Mouse (Mus musculus) CH12.LX (cell line): ENCODE measurements around the gene Ankrd49. TPM values are rescaled to one million over a fixed set of nuclear protein-coding genes. Genes with fewer than 3 reads are reported as not detected.

Experiments used
- DNase-seq: peaks from one replicate; pipeline ENCODE4 v3.0.0-alpha.2; 2013; ENCODE audit errors: extremely low read depth
- H3K27ac ChIP-seq: 2 replicates; pipeline ENCODE4 v1.5.1; 2012; ENCODE audit warnings: low read depth, mild to moderate bottlenecking, control low read depth, moderate library complexity; ENCODE audit not compliant: insufficient read depth
- H3K27me3 ChIP-seq: replicated peaks from 2 replicates; pipeline ENCODE3; 2012; ENCODE audit warnings: inconsistent platforms
- H3K36me3 ChIP-seq, 2 experiments: replicated peaks in 1 of 2; 2 replicates each; pipeline versions ENCODE3 to v1.6.1; 2012; ENCODE audit warnings: inconsistent platforms in 1 of 2, low read length in 1 of 2, mild to moderate bottlenecking in 1 of 2, mixed read lengths in 1 of 2, moderate library complexity in 1 of 2; ENCODE audit not compliant: control insufficient read depth in 1 of 2, insufficient read depth in 1 of 2
- H3K4me1 ChIP-seq, 2 experiments: 2 replicates each; pipeline ENCODE4 v1.6.1; 2012; ENCODE audit warnings: inconsistent platforms in 1 of 2, moderate library complexity in 1 of 2; ENCODE audit not compliant: insufficient read depth in 2 of 2, control insufficient read depth in 1 of 2
- H3K4me2 ChIP-seq: 2 replicates; pipeline ENCODE4 v1.6.1; 2012; ENCODE audit warnings: low read depth, mild to moderate bottlenecking, control low read depth; ENCODE audit not compliant: poor library complexity, insufficient read depth, severe bottlenecking
- H3K4me3 ChIP-seq, 3 experiments: fragments of 150-350 bp in 1 of 3; sonication (generic) in 1 of 3; replicated peaks in 1 of 3; 2 replicates each; pipeline versions ENCODE3 to v1.5.1; 2011 to 2012; ENCODE audit warnings: low read depth in 2 of 3, low read length in 2 of 3, mild to moderate bottlenecking in 2 of 3, moderate library complexity in 2 of 3, control low read depth in 1 of 3, improper control_type of control experiment in 1 of 3, inconsistent platforms in 1 of 3, mixed read lengths in 1 of 3; ENCODE audit not compliant: poor library complexity in 1 of 3
- H3K79me2 ChIP-seq: replicated peaks from 2 replicates; pipeline ENCODE4 v1.6.1; 2012; ENCODE audit warnings: mild to moderate bottlenecking, moderate library complexity; ENCODE audit not compliant: control insufficient read depth, poor library complexity, insufficient read depth, severe bottlenecking; ENCODE audit errors: extremely low read depth
- H3K9ac ChIP-seq: 2 replicates; pipeline ENCODE4 v1.6.1; 2012; ENCODE audit warnings: low read depth, mild to moderate bottlenecking, control low read depth, moderate library complexity; ENCODE audit not compliant: insufficient read depth
- H3K9me3 ChIP-seq: replicated peaks from 2 replicates; pipeline ENCODE3; 2012; ENCODE audit warnings: low read length, inconsistent platforms, mixed read lengths
- BHLHE40 ChIP-seq: IDR thresholded peaks from 2 replicates; pipeline ENCODE4 v1.6.1; 2011; ENCODE audit warnings: mild to moderate bottlenecking, low read depth, low read length, improper control_type of control experiment
- CHD2 ChIP-seq: IDR thresholded peaks from 2 replicates; pipeline ENCODE4 v1.6.1; 2011; ENCODE audit warnings: low read length, improper control_type of control experiment
- ELF1 ChIP-seq: IDR thresholded peaks from 2 replicates; pipeline ENCODE4 v1.6.1; 2014; ENCODE audit warnings: low read depth, mild to moderate bottlenecking, inconsistent platforms, low read length, improper control_type of control experiment
- ETS1 ChIP-seq: conservative IDR thresholded peaks from 2 replicates; pipeline ENCODE4 v1.6.1; 2012; ENCODE audit warnings: low read depth, mild to moderate bottlenecking, inconsistent platforms, low read length, improper control_type of control experiment, moderate library complexity
- GABPA ChIP-seq: IDR thresholded peaks from 2 replicates; pipeline ENCODE4 v1.6.1; 2012; ENCODE audit warnings: low read depth, low read length, improper control_type of control experiment, inconsistent platforms; ENCODE audit not compliant: insufficient replicate concordance
- IRF4 ChIP-seq: IDR thresholded peaks from 2 replicates; pipeline ENCODE4 v1.6.1; 2014; ENCODE audit warnings: low read depth, mild to moderate bottlenecking, inconsistent platforms, low read length, improper control_type of control experiment
- MAFK ChIP-seq: IDR thresholded peaks from 2 replicates; pipeline ENCODE4 v1.6.1; 2011; ENCODE audit warnings: low read length, improper control_type of control experiment; ENCODE audit not compliant: insufficient replicate concordance
- MAX ChIP-seq: IDR thresholded peaks from 2 replicates; pipeline ENCODE4 v1.6.1; 2011; ENCODE audit warnings: low read length, improper control_type of control experiment
- MAZ ChIP-seq: IDR thresholded peaks from 2 replicates; pipeline ENCODE4 v1.6.1; 2012; ENCODE audit warnings: low read depth, mild to moderate bottlenecking, inconsistent platforms, low read length, improper control_type of control experiment, moderate library complexity
- NRF1 ChIP-seq: IDR thresholded peaks from 2 replicates; pipeline ENCODE4 v1.6.1; 2014; ENCODE audit warnings: low read depth, mild to moderate bottlenecking, inconsistent platforms, low read length, improper control_type of control experiment, moderate library complexity
- RAD21 ChIP-seq: IDR thresholded peaks from 2 replicates; pipeline ENCODE4 v1.6.1; 2011; ENCODE audit warnings: low read depth, mild to moderate bottlenecking, low read length, improper control_type of control experiment, moderate library complexity
- TBP ChIP-seq: conservative IDR thresholded peaks from 2 replicates; pipeline ENCODE4 v1.6.1; 2011; ENCODE audit warnings: low read depth, low read length, improper control_type of control experiment
- TCF12 ChIP-seq: IDR thresholded peaks from 2 replicates; pipeline ENCODE4 v1.6.1; 2014; ENCODE audit warnings: low read depth, mild to moderate bottlenecking, inconsistent platforms, low read length, improper control_type of control experiment
- USF1 ChIP-seq: IDR thresholded peaks from 2 replicates; pipeline ENCODE4 v1.6.1; 2014; ENCODE audit warnings: low read depth, mild to moderate bottlenecking, inconsistent platforms, low read length, improper control_type of control experiment
- ZMIZ1 ChIP-seq: IDR thresholded peaks from 2 replicates; pipeline ENCODE4 v1.6.1; 2012; ENCODE audit warnings: low read depth, mild to moderate bottlenecking, inconsistent platforms, low read length, improper control_type of control experiment
- dilution Hi-C: fragments of 300-500 bp; cut with MboI; formaldehyde crosslinking; loops from 2 replicates; pipeline ENCODE4 v1.14.3; 2020; ENCODE audit warnings: low sequenced_read_pairs; ENCODE audit not compliant: extremely low pct_unique_long_range_greater_than_20kb, extremely low pct_ligation_motif_present
- in situ Hi-C: fragments of 300-500 bp; cut with MboI; formaldehyde crosslinking; loops from 3 replicates; pipeline ENCODE4 v1.14.3; 2019; ENCODE audit warnings: low sequenced_read_pairs, low pct_ligation_motif_present, low pct_unique_long_range_greater_than_20kb, mixed read lengths
- polyA plus RNA-seq: library from polyadenylated mRNA; unstranded; fragments of >175 nt; gene quantifications from 2 replicates; pipeline ENCODE4 v1.2.1, GENCODE M21; 2012; ENCODE audit warnings: low read depth; ENCODE audit not compliant: insufficient read length
- total RNA-seq, 2 experiments: library from RNA; depleted of rRNA; stranded (reverse); fragments of 300-350 nt in 1 of 2; fragments of >200 nt in 1 of 2; gene quantifications; 2 replicates each; pipeline ENCODE4 v1.2.3; 2012 to 2014

The Ankrd49 gene
- total and polyA plus RNA-seq, 3 experiments, result 33.8 to 62.5 (median 49.6) TPM

DNA sequence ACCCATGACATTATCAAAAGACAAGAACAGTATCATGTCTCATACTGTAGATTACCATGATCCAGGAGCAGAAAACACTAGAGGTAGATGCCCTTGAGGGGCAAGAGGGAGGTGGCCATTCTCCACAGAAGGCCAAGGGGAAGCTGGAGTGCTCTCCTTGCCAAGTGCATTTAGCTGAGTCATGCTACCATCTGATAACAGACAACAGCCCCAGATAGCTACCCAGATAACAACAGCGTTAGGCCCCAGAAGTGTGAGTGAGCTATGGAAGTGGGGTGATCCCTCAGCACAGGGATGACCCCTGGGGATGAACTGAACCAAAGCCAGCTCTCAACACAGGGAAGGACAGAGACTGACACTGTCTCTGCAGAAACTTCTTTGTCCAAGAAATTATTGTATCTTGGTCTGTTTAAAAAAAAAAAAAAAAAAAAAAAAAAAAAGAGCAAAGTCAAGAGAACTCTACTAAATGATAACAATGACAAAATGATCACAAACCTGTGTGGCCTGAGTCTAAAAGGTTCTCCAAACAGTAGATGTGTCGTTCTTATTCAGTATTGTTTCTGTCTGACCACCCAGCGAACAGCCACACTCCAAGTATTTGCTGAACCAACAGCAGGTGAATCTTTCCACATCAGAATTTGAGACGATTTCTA is 45.0 kb downstream of the Ankrd49 start:
- peaks cover 2 to 21% of the 10 kb centered on the region in 2 experiments; a peak in 3 of 4 replicates for H3K4me1 ChIP-seq
- no peak overlapping the region for H3K27ac ChIP-seq
- no peaks in the 10 kb centered on the region for H3K27me3 ChIP-seq
- dilution Hi-C loops (no loop called here), in situ Hi-C loops (no loop called here)
- no peaks in the 10 kb centered on the region for H3K36me3 ChIP-seq
- H3K9ac ChIP-seq, result no peak overlapping the region
- no peak overlapping the region for H3K4me2 ChIP-seq
- no peak overlapping the region for H3K4me3 ChIP-seq
- no peaks in the 10 kb centered on the region for H3K79me2 ChIP-seq
- TF ChIP-seq BHLHE40 (no peak), MAX (no peak), MAFK (no peak), GABPA (no peak)
- DNase-seq, result no peak
- H3K9me3 ChIP-seq, result no peaks in the 10 kb centered on the region

DNA sequence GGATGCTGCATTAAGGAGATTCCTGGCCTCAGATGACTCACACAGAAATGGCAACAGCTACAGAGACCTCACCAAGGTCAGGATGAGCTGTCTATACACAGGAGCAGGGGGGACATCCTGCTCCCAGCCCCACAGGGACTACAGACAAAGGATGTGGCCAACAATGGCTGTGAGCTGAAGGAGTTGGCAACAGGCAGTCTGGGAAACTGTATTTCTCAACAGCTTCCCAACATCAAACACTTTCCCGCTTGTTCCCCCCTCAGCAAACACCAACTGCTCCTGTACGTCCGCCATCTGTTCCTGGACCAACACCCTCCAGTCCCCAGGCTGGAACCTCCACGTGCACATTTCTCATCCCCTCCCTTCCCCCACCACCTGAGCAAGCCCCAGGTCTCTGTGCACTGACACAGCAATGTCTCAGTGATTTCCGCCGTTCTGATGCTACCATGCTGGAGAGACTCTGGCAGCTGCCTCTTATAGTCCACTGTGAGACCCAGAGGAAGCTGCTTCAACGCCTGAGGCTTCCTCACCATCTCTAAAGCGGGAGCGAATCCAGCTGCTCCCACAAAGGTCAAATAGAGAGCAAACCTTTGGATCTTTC is 53.6 kb downstream of the Ankrd49 start:
- no peaks in the 10 kb centered on the region for H3K79me2 ChIP-seq
- no peak overlapping the region for H3K4me3 ChIP-seq
- TF ChIP-seq ELF1 (no peak), NRF1 (no peak), TBP (no peak), TCF12 (no peak), ETS1 (no peak), MAZ (no peak), USF1 (no peak), CHD2 (no peak), RAD21 (no peak), IRF4 (no peak), ZMIZ1 (no peak)
- H3K9ac ChIP-seq, result no peak overlapping the region
- in situ Hi-C loops (no loop called here), dilution Hi-C loops (no loop called here)
- H3K36me3 ChIP-seq, result no peaks in the 10 kb centered on the region
- H3K27ac ChIP-seq, result no peak overlapping the region
- no peak for DNase-seq
- no peak overlapping the region for H3K4me2 ChIP-seq
- H3K27me3 ChIP-seq, result no peaks in the 10 kb centered on the region
- no peaks in the 10 kb centered on the region for H3K9me3 ChIP-seq
- no peaks in the 10 kb centered on the region for H3K4me1 ChIP-seq

Other genes starting within 250 kb of the Ankrd49 start
- gene Amotl1, start 139.8 kb downstream of the Ankrd49 start, total RNA-seq (2012; rRNA removed), result 0.80 and 0.93 TPM in 2 replicates
- 1.2 and 1.5 TPM in 2 replicates for gene Amotl1, start 139.8 kb downstream of the Ankrd49 start, total RNA-seq (2014; rRNA removed)
- gene Amotl1, start 139.8 kb downstream of the Ankrd49 start, polyA plus RNA-seq, result 2.7 and 3.3 TPM in 2 replicates
- 0.04 TPM in 1 of 2 replicates, not detected in the other for gene Piwil4, start 44.1 kb downstream of the Ankrd49 start, total RNA-seq (2012; rRNA removed)
- gene Piwil4, start 44.1 kb downstream of the Ankrd49 start, total RNA-seq (2014; rRNA removed), result not detected in 2 replicates
- gene Piwil4, start 44.1 kb downstream of the Ankrd49 start, polyA plus RNA-seq, result 0.11 TPM in 1 of 2 replicates, not detected in the other
- gene Fut4, start 32.5 kb downstream of the Ankrd49 start, total RNA-seq (2012; rRNA removed), result not detected in 2 replicates
- gene Fut4, start 32.5 kb downstream of the Ankrd49 start, total RNA-seq (2014; rRNA removed), result not detected in 2 replicates
- not detected in 2 replicates for gene Fut4, start 32.5 kb downstream of the Ankrd49 start, polyA plus RNA-seq
- not detected in 2 replicates for gene 1700012B09Rik, start 13.8 kb downstream of the Ankrd49 start, total RNA-seq (2012; rRNA removed)
- gene 1700012B09Rik, start 13.8 kb downstream of the Ankrd49 start, total RNA-seq (2014; rRNA removed), result not detected in 2 replicates
- not detected in 2 replicates for gene 1700012B09Rik, start 13.8 kb downstream of the Ankrd49 start, polyA plus RNA-seq
- 27.7 and 34.8 TPM in 2 replicates for gene Mre11a, start 202 bp downstream of the Ankrd49 start, total RNA-seq (2012; rRNA removed)
- 45.7 and 51.6 TPM in 2 replicates for gene Mre11a, start 202 bp downstream of the Ankrd49 start, total RNA-seq (2014; rRNA removed)
- gene Mre11a, start 202 bp downstream of the Ankrd49 start, polyA plus RNA-seq, result 47.3 and 49.3 TPM in 2 replicates
- not detected in 2 replicates for gene Gpr83, start 75.4 kb upstream of the Ankrd49 start, total RNA-seq (2012; rRNA removed)
- gene Gpr83, start 75.4 kb upstream of the Ankrd49 start, total RNA-seq (2014; rRNA removed), result not detected in 2 replicates
- not detected in 2 replicates for gene Gpr83, start 75.4 kb upstream of the Ankrd49 start, polyA plus RNA-seq
- not detected in 2 replicates for gene Izumo1r, start 119.1 kb upstream of the Ankrd49 start, total RNA-seq (2012; rRNA removed)
- not detected in 2 replicates for gene Izumo1r, start 119.1 kb upstream of the Ankrd49 start, total RNA-seq (2014; rRNA removed)
- gene Izumo1r, start 119.1 kb upstream of the Ankrd49 start, polyA plus RNA-seq, result not detected in 2 replicates